Mouse (Mus musculus) megakaryocyte, embryonic 14.5 days (primary cell): Measurements from ENCODE around the gene Odf3l1.

Experiments
- FLI1 ChIP-seq: IDR thresholded peaks from 2 replicates; pipeline ENCODE4 v1.6.1; 2012; ENCODE audit warnings: low read length, inconsistent platforms, mixed read lengths
- GATA1 ChIP-seq: IDR thresholded peaks from 3 replicates; pipeline ENCODE4 v1.6.1; 2012; ENCODE audit warnings: mixed read lengths, low read length, inconsistent platforms, borderline replicate concordance

DNA sequence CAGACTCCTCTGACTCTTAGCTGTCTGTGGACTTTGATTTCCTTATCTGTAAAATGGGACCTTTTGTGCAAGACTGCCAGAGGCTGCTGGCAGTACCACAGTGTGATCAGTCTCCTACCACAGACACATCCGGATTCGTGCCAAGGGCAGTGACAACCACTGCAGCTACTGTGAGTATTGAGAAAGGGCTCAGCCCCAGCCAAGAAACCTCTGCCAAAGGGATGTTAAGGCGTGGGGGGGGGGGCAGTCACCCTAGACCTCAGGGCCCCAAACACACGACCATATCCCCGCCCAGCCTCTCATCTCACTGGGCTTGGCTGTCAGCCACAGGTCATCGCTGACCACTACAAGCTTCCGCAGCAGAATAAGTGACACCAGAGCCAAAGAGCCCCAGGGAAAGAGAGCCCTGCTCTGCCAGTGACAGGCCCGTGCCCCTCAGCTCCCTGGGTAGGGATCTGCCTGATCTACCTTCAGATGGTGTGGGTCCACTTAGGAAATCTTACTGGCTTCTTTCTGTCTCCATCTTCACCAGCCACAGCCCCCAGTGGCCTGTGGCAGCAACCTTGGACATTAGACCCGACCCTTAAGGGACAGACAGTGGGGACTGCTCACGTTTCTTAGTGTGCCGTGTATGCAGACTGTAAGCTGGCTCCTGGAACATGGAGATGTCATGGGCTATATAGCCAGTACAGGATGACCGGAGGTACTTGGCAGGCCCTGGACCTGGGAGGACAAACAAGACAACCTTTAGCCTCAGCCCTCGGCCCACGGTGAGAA lies 14.2 kb downstream of the Odf3l1 start:
- TF ChIP-seq GATA1, result no peak
- no peak for TF ChIP-seq FLI1
